12 mouse cellular contexts compared by ENCODE assay signal in the genomic region with DNA sequence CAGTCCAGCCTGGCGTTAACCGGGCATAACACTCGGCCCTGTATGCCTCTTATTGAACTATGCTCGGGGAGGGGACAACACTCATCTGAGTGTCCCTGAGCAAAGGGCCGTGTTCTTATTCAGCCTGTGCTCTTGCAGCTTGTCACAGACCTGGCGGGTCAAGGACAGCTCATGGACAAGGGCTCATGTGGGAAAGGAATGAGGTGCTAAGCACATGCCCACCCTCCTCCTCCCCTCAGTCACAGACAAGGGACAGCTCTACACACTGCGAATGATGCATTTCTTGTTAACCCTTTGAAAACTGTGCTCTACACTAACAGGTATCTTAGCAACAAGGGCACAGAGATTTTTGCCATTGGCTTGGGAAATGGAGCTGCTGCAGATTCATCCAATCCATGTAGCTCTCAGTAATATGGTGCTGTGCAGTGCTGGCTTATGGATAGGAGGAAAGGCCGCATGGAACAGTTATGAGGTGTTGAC. TPM values are rescaled to one million over a fixed set of nuclear protein-coding genes. Genes with fewer than 3 reads are reported as not detected.
DNase-seq lines count a peak whose midpoint lies in the region; ATAC-seq lines count a peak whose summit lies in the region.
"Had no signal": no experiment of that assay in that cellular context is flagged by ENCODE, and none has a peak within 500 bp of the region (broad histone marks: within the 10 kb centered on the region; RNA-seq: fewer than 3 reads in every experiment).

No protein-coding gene starts in this region.

- no peaks in the 10 kb centered on the region for H3K36me3 ChIP-seq in hindbrain, embryonic 12.5 days
- H3K36me3 ChIP-seq in hindbrain, embryonic 11.5 days (ENCODE audit: control insufficient read depth, insufficient read depth, low read length), result no peaks in the 10 kb centered on the region
- no peaks in the 10 kb centered on the region for H3K36me3 ChIP-seq in lung, embryonic 15.5 days
- H3K36me3 ChIP-seq: liver, embryonic 15.5 days had no signal

- no peak overlapping the region for H3K4me3 ChIP-seq in hindbrain, embryonic 12.5 days
- no peak overlapping the region for H3K4me3 ChIP-seq in hindbrain, embryonic 11.5 days (ENCODE audit: low read depth, low read length)
- H3K4me3 ChIP-seq in lung, embryonic 15.5 days, result no peak overlapping the region
- H3K4me3 ChIP-seq: liver, embryonic 15.5 days had no signal

- no peaks in the 10 kb centered on the region for H3K27me3 ChIP-seq in hindbrain, embryonic 12.5 days
- no peaks in the 10 kb centered on the region for H3K27me3 ChIP-seq in hindbrain, embryonic 11.5 days (ENCODE audit: control insufficient read depth, insufficient read depth, low read length)
- H3K27me3 ChIP-seq in lung, embryonic 15.5 days, result no peaks in the 10 kb centered on the region
- H3K27me3 ChIP-seq: liver, embryonic 15.5 days had no signal

- H3K4me2 ChIP-seq in hindbrain, embryonic 12.5 days (replicated peaks), result no peak overlapping the region
- H3K4me2 ChIP-seq in hindbrain, embryonic 11.5 days (replicated peaks; ENCODE audit: low read depth, low read length), result no peak overlapping the region
- H3K4me2 ChIP-seq in lung, embryonic 15.5 days, result no peak overlapping the region
- H3K4me2 ChIP-seq: liver, embryonic 15.5 days had no signal

- H3K4me1 ChIP-seq in hindbrain, embryonic 12.5 days, result peaks cover 5% of the 10 kb centered on the region; the same call in 1 of the 2 replicates
- H3K4me1 ChIP-seq in hindbrain, embryonic 11.5 days (replicated peaks; ENCODE audit: control insufficient read depth, insufficient read depth, low read length), result no peaks in the 10 kb centered on the region
- peaks cover 46% of the 10 kb centered on the region for H3K4me1 ChIP-seq in lung, embryonic 15.5 days
- H3K4me1 ChIP-seq: liver, embryonic 15.5 days had no signal

- no peak overlapping the region for H3K9ac ChIP-seq in hindbrain, embryonic 12.5 days
- H3K9ac ChIP-seq in hindbrain, embryonic 11.5 days (ENCODE audit: low read depth, low read length), result no peak overlapping the region
- H3K9ac ChIP-seq in lung, embryonic 15.5 days, result no peak overlapping the region
- H3K9ac ChIP-seq: liver, embryonic 15.5 days had no signal

- whole genome bisulfite sequencing in hindbrain, embryonic 12.5 days, result 67% methylated on average over 8 of the region's 8 CpGs
- 76% methylated on average over 8 of the region's 8 CpGs for WGBS in hindbrain, embryonic 11.5 days
- WGBS in lung, embryonic 15.5 days, result 45% methylated on average over 8 of the region's 8 CpGs

- H3K27ac ChIP-seq in hindbrain, embryonic 12.5 days, result no peak overlapping the region
- H3K27ac ChIP-seq in hindbrain, embryonic 11.5 days (ENCODE audit: low read depth, low read length), result no peak overlapping the region
- peak overlapping the region; percentile 72 for H3K27ac ChIP-seq in lung, embryonic 15.5 days
- H3K27ac ChIP-seq: liver, embryonic 15.5 days had no signal

- peak; percentile 59 for DNase-seq in adrenal gland, adult 2 months
- DNase-seq in adrenal gland, postnatal 10 days, result no peak
- DNase-seq in hindbrain, embryonic 11.5 days (ENCODE audit: low spot score), result no peak
- DNase-seq in lung, postnatal 4 days, result no peak
- DNase-seq in kidney, postnatal 36 days, result peak; percentile 57 to 70
- DNase-seq in right cerebral cortex, postnatal 4 days, result no peak
- DNase-seq: gastrocnemius, postnatal 10 days; thymus, adult 2 months had no signal

- peak; percentile 36; the same call in 1 of the 2 replicates for ATAC-seq in hindbrain, embryonic 12.5 days (ENCODE audit: low FRiP score)
- ATAC-seq in hindbrain, embryonic 11.5 days (ENCODE audit: low FRiP score), result no peak; the same call in 1 of the 2 replicates
- no peak for ATAC-seq in lung, embryonic 15.5 days (ENCODE audit: borderline replicate concordance, extremely low read depth, low FRiP score, low TSS enrichment)

- no peaks in the 10 kb centered on the region for H3K9me3 ChIP-seq in hindbrain, embryonic 12.5 days (replicated peaks)
- no peaks in the 10 kb centered on the region for H3K9me3 ChIP-seq in hindbrain, embryonic 11.5 days (ENCODE audit: control insufficient read depth, low read length)
- no peaks in the 10 kb centered on the region for H3K9me3 ChIP-seq in lung, embryonic 15.5 days
- H3K9me3 ChIP-seq: liver, embryonic 15.5 days had no signal

RNA-seq across cellular contexts. Expression of gene Afdn, which starts 24.5 kb away (rescaled TPM):
- 10 to 100 TPM; 67.6 to 84.8 TPM for total RNA-seq in adrenal gland, adult 2 months (2021)
- 18.9 and 19.5 TPM in 2 replicates for polyA plus RNA-seq in adrenal gland, adult 2 months (2012; rRNA removed)
- total RNA-seq in adrenal gland, postnatal 10 days (2021), result 100 to 1,000 TPM; 103 to 152 TPM
- polyA plus RNA-seq in hindbrain, embryonic 12.5 days (2016; fragmentation: Nextera tagmentation; extraction: Ambion mirVana), result 153 and 156 TPM in 2 replicates
- 108 and 123 TPM in 2 replicates for polyA plus RNA-seq in hindbrain, embryonic 11.5 days (2014; fragmentation: Nextera tagmentation; extraction: Ambion mirVana)
- polyA plus RNA-seq in lung, embryonic 15.5 days (2015; fragmentation: Nextera tagmentation; extraction: Ambion mirVana), result 111 and 114 TPM in 2 replicates

RNA-seq across cellular contexts. Expression of gene Tcte2, which starts 25.8 kb away (rescaled TPM):
- total RNA-seq in adrenal gland, adult 2 months (2021), result 1 to 10 TPM; 3.4 to 5.7 TPM
- 0.90 and 1.9 TPM in 2 replicates for polyA plus RNA-seq in adrenal gland, adult 2 months (2012; rRNA removed)
- total RNA-seq in adrenal gland, postnatal 10 days (2021), result 1 to 10 TPM; 2.6 to 4.1 TPM
- 13.9 and 17.2 TPM in 2 replicates for polyA plus RNA-seq in hindbrain, embryonic 12.5 days (2016; fragmentation: Nextera tagmentation; extraction: Ambion mirVana)
- 9.1 and 16.8 TPM in 2 replicates for polyA plus RNA-seq in hindbrain, embryonic 11.5 days (2014; fragmentation: Nextera tagmentation; extraction: Ambion mirVana)
- 3.1 and 5.1 TPM in 2 replicates for polyA plus RNA-seq in lung, embryonic 15.5 days (2015; fragmentation: Nextera tagmentation; extraction: Ambion mirVana)
- total RNA-seq: common myeloid progenitor, adult 5-6 weeks had no signal

Comparison
In these comparisons a context has a peak if more than half of its experiments do, and no peak if none do; other contexts are left out.
1. DNase-seq: peak in adrenal gland, adult 2 months (single experiment) and kidney, postnatal 36 days (2 of 2); none in adrenal gland, postnatal 10 days (single experiment), hindbrain, embryonic 11.5 days (single experiment), lung, postnatal 4 days (0 of 2) and right cerebral cortex, postnatal 4 days (single experiment).